Mouse (Mus musculus): ENCODE results near the gene Aldoc.

The Aldoc gene

GRCm38 (mm10) chr11:78360125-78360788, 37.5 kb downstream of the Aldoc start:
- DNase-seq (ENCODE audit: extremely low spot score, low spot score) = peak; percentile 70

GRCm38 (mm10) chr11:78360789-78361131, 38.0 kb downstream of the Aldoc start:
- DNase-seq (ENCODE audit: extremely low spot score, low spot score) = no peak

GRCm38 (mm10) chr11:78363309-78364007, 40.7 kb downstream of the Aldoc start:
- no peak for DNase-seq (ENCODE audit: extremely low spot score, low spot score)

GRCm38 (mm10) chr11:78364103-78364502, 41.3 kb downstream of the Aldoc start:
- DNase-seq (ENCODE audit: extremely low spot score, low spot score) = no peak

- DNase-seq (ENCODE audit: extremely low spot score, low spot score) = no peak
These were observed 44.9 kb downstream of the Aldoc start for GRCm38 (mm10) chr11:78367456-78368225.

GRCm38 (mm10) chr11:78370389-78370788, 47.6 kb downstream of the Aldoc start:
- no peak for DNase-seq (ENCODE audit: extremely low spot score, low spot score)

- DNase-seq (ENCODE audit: extremely low spot score, low spot score) = no peak
These were observed 48.9 kb downstream of the Aldoc start for GRCm38 (mm10) chr11:78371711-78372110.

GRCm38 (mm10) chr11:78372166-78372565, 49.4 kb downstream of the Aldoc start:
- no peak for DNase-seq (ENCODE audit: extremely low spot score, low spot score)

GRCm38 (mm10) chr11:78372610-78373009, 49.8 kb downstream of the Aldoc start:
- no peak for DNase-seq (ENCODE audit: extremely low spot score, low spot score)

GRCm38 (mm10) chr11:78374147-78374546, 51.4 kb downstream of the Aldoc start:
- peak; percentile 24 for DNase-seq (ENCODE audit: extremely low spot score, low spot score)

Measured in neural tube, embryonic 10.5 days (tissue).